Mouse (Mus musculus) Patski (cell line): ENCODE measurements around the gene Gm20498. TPM values are rescaled to one million over a fixed set of nuclear protein-coding genes. Genes with fewer than 3 reads are reported as not detected.
A peak's percentile ranks its signal among the peaks of the same experiment; 100 is the strongest.
"Not testable (repeated sequence)": the region's sequence is repeated elsewhere in the genome, so short reads cannot be mapped to it uniquely, and the experiment has no call there.

Source experiments
- ATAC-seq: fragments of 100-300 bp; one replicate; pipeline ENCODE4 v1.8.0; 2021
- CTCF ChIA-PET: fragments of 350-600 bp; sonication (Branson Sonifier 250); formaldehyde crosslinking; loops from one replicate; lab custom pipeline; 2022; ENCODE audit warnings: inconsistent platforms; lab: Charles Lee
- POLR2A ChIA-PET: fragments of 350-600 bp; sonication (Branson Sonifier 250); formaldehyde crosslinking; loops from one replicate; lab custom pipeline; 2022; ENCODE audit warnings: antibody characterized with exemption, inconsistent platforms; lab: Charles Lee
- DNase-seq: peaks from one replicate; pipeline ENCODE4 v3.0.0-alpha.2; 2011; ENCODE audit warnings: low read depth, low spot score
- H3K27me3 ChIP-seq: fragments of 371-371 bp; one replicate; pipeline ENCODE4 v1.5.1; 2021
- CTCF ChIP-seq: fragments of 100-300 bp; IDR thresholded peaks from one replicate; pipeline ENCODE4 v1.5.1; 2021
- in situ Hi-C: fragments of 300-500 bp; cut with MboI; formaldehyde crosslinking; loops from 3 replicates; pipeline ENCODE4 v1.11.1; 2018; ENCODE audit warnings: low pct_unique_long_range_greater_than_20kb, mixed read lengths
- polyA plus RNA-seq: library from polyadenylated mRNA; unstranded; gene quantifications from one replicate; pipeline ENCODE4 v1.2.3, GENCODE M21; 2021

Gene Gm20498
- 43.8 TPM for polyA plus RNA-seq

DNA sequence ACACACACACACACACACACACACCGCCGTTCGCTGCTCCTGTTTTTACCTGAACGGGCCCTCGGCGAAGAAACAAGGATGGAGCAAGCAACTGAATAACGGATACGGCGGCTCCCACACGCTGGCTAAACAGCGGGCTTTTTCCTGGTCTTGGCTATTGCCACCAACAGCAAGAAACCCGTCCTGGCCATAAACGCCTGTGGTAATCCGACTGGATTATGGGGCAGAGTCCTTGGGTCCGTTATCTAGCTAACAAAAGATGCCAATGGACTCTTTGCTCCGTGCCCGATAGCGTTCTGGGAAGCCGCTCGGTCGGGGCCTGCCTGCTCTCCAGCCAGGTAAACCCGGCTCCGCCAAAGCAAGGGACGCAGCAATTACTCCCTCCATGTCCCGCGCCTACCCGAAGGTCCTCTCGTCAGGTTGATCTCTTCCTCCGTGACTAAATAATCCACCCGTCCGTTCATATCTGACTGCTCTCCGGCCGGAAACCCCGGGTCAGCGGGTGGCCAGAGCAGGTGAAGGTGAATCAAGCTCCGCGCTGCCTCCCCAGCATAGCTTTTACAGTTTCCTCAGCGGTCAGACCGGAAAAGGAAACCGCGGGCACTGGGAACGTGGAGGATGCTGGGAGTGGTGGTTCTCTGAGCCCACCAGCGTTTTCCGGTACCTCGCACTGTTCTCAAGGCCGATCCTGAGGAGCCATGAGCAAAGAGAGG is at the start of gene Gm20498, which contains the start of gene Synj2bp:
TSS of gene Gm20498 (minus strand) at position 590 of the 713 bp plus-strand sequence.
TSS of gene Synj2bp (minus strand) at position 596 of the 713 bp plus-strand sequence.
- DNase-seq (peak; percentile 31), ATAC-seq (peak; percentile 99)
- H3K27me3 ChIP-seq, result no peaks in the 10 kb centered on the region
- in situ Hi-C loops, result no loop called here
- ChIA-PET POLR2A (no interaction called here), CTCF (no interaction called here)
- TF ChIP-seq CTCF, result no peak

GRCm38 (mm10) chr12:81568374-81568773 is 35.7 kb upstream of the Gm20498 start, which contains the start of gene Adam21:
Gene Adam21 (minus strand): TSS chr12:81568474.
- ChIA-PET POLR2A (no interaction called here), CTCF (no interaction called here)
- TF ChIP-seq CTCF, result no peak
- in situ Hi-C loops, result no loop called here
- ATAC-seq, result no peak
- H3K27me3 ChIP-seq, result no peaks in the 10 kb centered on the region
- DNase-seq, result no peak

- ChIA-PET POLR2A (no interaction called here), CTCF (no interaction called here)
- no peak for TF ChIP-seq CTCF
- in situ Hi-C loops, result no loop called here
- no peak for DNase-seq
- ATAC-seq, result no peak
- H3K27me3 ChIP-seq, result no peaks in the 10 kb centered on the region
Measured at GRCm38 (mm10) chr12:81567931-81568330, 35.2 kb upstream of the Gm20498 start.

DNA sequence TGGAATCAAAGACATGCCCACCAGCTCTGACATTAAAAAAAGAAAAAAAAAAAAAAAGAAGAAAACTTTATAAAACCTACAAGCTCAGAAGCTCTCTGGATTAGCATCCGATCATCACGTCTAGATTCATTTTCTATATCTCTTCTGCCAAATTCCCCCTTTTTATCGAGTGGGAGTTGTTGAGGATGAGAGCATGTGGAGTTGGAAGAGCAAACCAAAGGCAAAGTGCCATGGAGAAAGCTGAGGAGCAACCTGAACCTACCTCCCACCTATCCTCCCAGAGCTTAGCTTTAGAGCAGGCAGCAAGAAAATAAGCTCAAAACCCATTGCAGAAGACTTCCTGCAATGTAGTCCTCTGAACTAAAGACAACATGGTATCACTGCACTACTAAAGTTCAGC is 31.5 kb upstream of the Gm20498 start:
- no peak for DNase-seq
- no peak for ATAC-seq
- ChIA-PET POLR2A (no interaction called here), CTCF (no interaction called here)
- in situ Hi-C loops, result no loop called here
- no peak for TF ChIP-seq CTCF
- H3K27me3 ChIP-seq, result no peaks in the 10 kb centered on the region

DNA sequence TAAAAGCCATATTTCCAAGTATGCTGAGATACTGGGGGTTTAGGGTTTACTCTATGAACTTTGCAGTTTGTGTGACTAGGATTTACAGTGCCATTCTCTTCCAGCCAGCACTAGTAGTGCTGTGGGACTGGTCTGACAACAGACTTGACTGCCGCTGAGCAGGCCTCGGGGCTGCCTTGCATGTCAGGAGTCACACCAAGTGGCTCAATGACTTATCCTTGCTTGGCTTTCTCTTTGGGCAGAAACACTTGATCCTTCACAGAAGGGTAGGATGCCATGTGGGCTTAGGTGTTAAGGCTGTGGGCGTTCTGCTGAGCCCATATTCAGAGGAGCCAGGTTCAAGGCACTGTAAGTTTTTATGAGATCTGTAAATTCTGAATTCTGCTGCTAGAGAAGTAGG is 16.6 kb upstream of the Gm20498 start:
- in situ Hi-C loops, result no loop called here
- CTCF ChIA-PET, result no interaction called here

GRCm38 (mm10) chr12:81547163-81547562 is 14.5 kb upstream of the Gm20498 start:
- in situ Hi-C loops, result no loop called here
- DNase-seq, result no peak
- no peak for ATAC-seq
- CTCF ChIA-PET, result no interaction called here
- no peak for TF ChIP-seq CTCF
- POLR2A ChIA-PET, result no interaction called here
- no peaks in the 10 kb centered on the region for H3K27me3 ChIP-seq

More for the DNA sequence above, 16.6 kb upstream of the Gm20498 start:
- POLR2A ChIA-PET, result no interaction called here
- no peak for TF ChIP-seq CTCF
- ATAC-seq, result no peak
- DNase-seq, result no peak
- H3K27me3 ChIP-seq, result no peaks in the 10 kb centered on the region

DNA sequence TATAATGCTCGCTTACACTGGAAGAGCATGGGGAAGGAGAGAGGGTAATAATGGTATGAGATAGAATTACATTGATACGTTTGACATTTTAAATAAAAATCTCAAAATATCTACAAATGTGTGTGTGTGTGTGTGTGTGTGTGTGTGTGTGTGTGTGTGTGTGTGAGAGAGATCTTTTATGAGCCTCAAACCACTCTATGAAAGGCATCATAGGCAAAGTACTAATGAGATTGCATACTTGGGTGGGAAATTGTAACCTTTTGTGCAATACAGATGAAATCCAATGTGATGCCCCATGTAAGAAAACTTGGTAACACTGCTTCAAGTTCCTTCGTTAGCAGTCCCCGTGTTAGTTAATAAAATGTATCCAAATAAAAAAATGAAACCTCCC is 319 bp upstream of the Gm20498 start:
- no peak for TF ChIP-seq CTCF
- POLR2A ChIA-PET, result no interaction called here
- CTCF ChIA-PET, result no interaction called here
- DNase-seq (no peak), ATAC-seq (no peak)
- in situ Hi-C loops, result no loop called here
- no peaks in the 10 kb centered on the region for H3K27me3 ChIP-seq

DNA sequence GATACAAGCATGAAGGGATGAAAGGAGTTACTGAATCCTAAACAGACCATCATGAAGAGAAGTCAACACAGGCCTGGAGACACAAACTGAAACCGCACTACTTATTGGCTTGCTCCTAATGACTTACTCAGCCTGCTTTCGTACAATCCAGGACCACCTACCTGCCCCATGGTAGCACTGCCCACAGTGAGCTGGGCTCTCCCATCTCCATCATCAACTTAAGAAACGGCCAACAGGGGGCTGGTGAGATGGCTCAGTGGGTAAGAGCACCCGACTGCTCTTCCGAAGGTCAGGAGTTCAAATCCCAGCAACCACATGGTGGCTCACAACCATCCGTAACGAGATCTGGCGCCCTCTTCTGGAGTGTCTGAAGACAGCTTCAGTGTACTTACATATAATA is 2.1 kb downstream of the Gm20498 start:
- POLR2A ChIA-PET, in situ Hi-C loops, DNase-seq, ATAC-seq, H3K27me3 ChIP-seq, CTCF ChIA-PET: not testable (repeated sequence)

DNA sequence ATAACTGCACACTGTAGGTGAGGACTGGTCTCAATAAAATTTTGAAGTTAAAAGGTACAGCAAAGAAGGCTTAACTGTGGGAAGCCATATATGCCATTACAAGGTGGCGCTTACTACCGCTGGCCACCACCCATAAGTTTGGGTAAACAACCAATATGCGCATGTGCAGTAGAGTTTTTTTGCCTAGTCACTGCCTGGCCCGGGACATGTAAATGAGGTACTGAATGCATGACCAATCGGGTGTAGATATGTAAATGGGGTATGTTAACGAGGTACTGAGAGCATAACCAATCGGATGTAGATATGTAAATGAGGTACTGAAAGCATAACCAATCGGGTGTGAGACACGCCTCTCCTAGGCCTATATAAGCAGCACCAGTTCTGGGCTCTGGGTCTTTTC is 35.8 kb downstream of the Gm20498 start:
- DNase-seq, POLR2A ChIA-PET, CTCF ChIA-PET, ATAC-seq, H3K27me3 ChIP-seq, in situ Hi-C loops: not testable (repeated sequence)

GRCm38 (mm10) chr12:81490491-81490890 is 42.2 kb downstream of the Gm20498 start:
- no peaks in the 10 kb centered on the region for H3K27me3 ChIP-seq
- ChIA-PET CTCF (no interaction called here), POLR2A (no interaction called here)
- in situ Hi-C loops, result no loop called here
- ATAC-seq (no peak), DNase-seq (no peak)
- no peak for TF ChIP-seq CTCF

GRCm38 (mm10) chr12:81485311-81485710 is 47.4 kb downstream of the Gm20498 start:
- no peak for ATAC-seq
- in situ Hi-C loops, result no loop called here
- no peak for DNase-seq

More at GRCm38 (mm10) chr12:81485311-81485710, 47.4 kb downstream of the Gm20498 start:
- ChIA-PET CTCF (no interaction called here), POLR2A (no interaction called here)
- TF ChIP-seq CTCF, result no peak
- no peaks in the 10 kb centered on the region for H3K27me3 ChIP-seq
